Mouse (Mus musculus) left cerebral cortex, adult 9 months (tissue): ENCODE data around the gene Shroom1.

Experiments used
- DNase-seq, 2 experiments: peaks; one replicate each; pipeline ENCODE4 v3.0.0; 2022; ENCODE audit warnings: low spot score in 2 of 2

The Shroom1 gene

GRCm38 (mm10) chr11:53508591-53508990 lies 51.6 kb downstream of the Shroom1 start:
- DNase-seq: no peak

GRCm38 (mm10) chr11:53510351-53510750 lies 53.3 kb downstream of the Shroom1 start:
- DNase-seq: no peak

- DNase-seq: no peak
Observed at GRCm38 (mm10) chr11:53516775-53517627, 60.0 kb downstream of the Shroom1 start.
